Mouse (Mus musculus) cerebellum, postnatal 25 days (tissue): Measurements from ENCODE around the gene Ccdc22.

Experiments
- DNase-seq, 2 experiments: peaks; one replicate each; pipeline ENCODE4 v3.0.0; 2021; ENCODE audit warnings: mixed read lengths in 2 of 2

The Ccdc22 gene

GRCm38 (mm10) chrX:7573176-7574086, 31.9 kb downstream of the Ccdc22 start, which contains the start of gene Foxp3:
Gene Foxp3, plus strand, starts transcription at chrX:7573644.
- peak; percentile 36 to 75 for DNase-seq

GRCm38 (mm10) chrX:7572466-7572865, 32.9 kb downstream of the Ccdc22 start:
- DNase-seq = no peak

GRCm38 (mm10) chrX:7571565-7572136, 33.7 kb downstream of the Ccdc22 start:
- no peak for DNase-seq

- DNase-seq = peak in 1 of 2 experiments; percentile 14
Observed at GRCm38 (mm10) chrX:7570481-7571175, 34.7 kb downstream of the Ccdc22 start.

GRCm38 (mm10) chrX:7567491-7567890, 37.8 kb downstream of the Ccdc22 start:
- DNase-seq = no peak

- no peak for DNase-seq
Observed at GRCm38 (mm10) chrX:7566352-7566751, 39.0 kb downstream of the Ccdc22 start.

- no peak for DNase-seq
Observed at GRCm38 (mm10) chrX:7563076-7563475, 42.2 kb downstream of the Ccdc22 start.

GRCm38 (mm10) chrX:7553474-7553873, 51.8 kb downstream of the Ccdc22 start:
- DNase-seq = no peak
